Mouse (Mus musculus) cerebellum, adult 2 months (tissue): ENCODE measurements at regions not wholly inside any gene's neighbourhood (a gene's known extent, or its start where the extent isn't known, plus 50 kb on each side); places are given as distances from the start of the nearest gene placed in this dataset.

Source experiments
- CTCF ChIP-seq: fragments of 200-500 bp; IDR thresholded peaks from 2 replicates; pipeline ENCODE4 v1.5.1; 2011; ENCODE audit warnings: low read depth, mild to moderate bottlenecking, control low read depth, low read length, moderate library complexity, borderline replicate concordance; ENCODE audit not compliant: insufficient read depth
- POLR2A ChIP-seq: fragments of 200-500 bp; IDR thresholded peaks from 2 replicates; pipeline ENCODE4 v1.6.1; 2011; ENCODE audit warnings: low read length, control low read depth, borderline replicate concordance; ENCODE audit not compliant: insufficient read depth

- TF ChIP-seq POLR2A (no peak), CTCF (no peak)
Measured at GRCm38 (mm10) chr12:14283106-14283692, 131.3 kb upstream of the Fam84a start.
